Mouse (Mus musculus): ENCODE results near the gene Garnl3.
"Not testable (repeated sequence)": the region's sequence is repeated elsewhere in the genome, so short reads cannot be mapped to it uniquely, and the experiment has no call there.

Gene Garnl3

GRCm38 (mm10) chr2:33090033-33090400 is 41.4 kb downstream of the Garnl3 start:
- DNase-seq (ENCODE audit: low read depth in 1 of 2, low spot score in 2 of 2), result not testable (repeated sequence)

GRCm38 (mm10) chr2:33089356-33090032 is 42.0 kb downstream of the Garnl3 start:
- no peak for DNase-seq (ENCODE audit: low read depth in 1 of 2, low spot score in 2 of 2)

- no peak for DNase-seq (ENCODE audit: low read depth in 1 of 2, low spot score in 2 of 2)
Observed at GRCm38 (mm10) chr2:33086671-33087363, 44.6 kb downstream of the Garnl3 start.

GRCm38 (mm10) chr2:33086016-33086596 is 45.3 kb downstream of the Garnl3 start:
- DNase-seq (ENCODE audit: low read depth in 1 of 2, low spot score in 2 of 2), result no peak

GRCm38 (mm10) chr2:33084221-33084620 is 47.2 kb downstream of the Garnl3 start:
- no peak for DNase-seq (ENCODE audit: low read depth in 1 of 2, low spot score in 2 of 2)

GRCm38 (mm10) chr2:33080166-33080565 is 51.3 kb downstream of the Garnl3 start:
- DNase-seq (ENCODE audit: low read depth in 1 of 2, low spot score in 2 of 2), result no peak

GRCm38 (mm10) chr2:33077252-33077651 is 54.2 kb downstream of the Garnl3 start:
- DNase-seq (ENCODE audit: low read depth in 1 of 2, low spot score in 2 of 2), result no peak

- no peak for DNase-seq (ENCODE audit: low read depth in 1 of 2, low spot score in 2 of 2)
Observed at GRCm38 (mm10) chr2:33074931-33075330, 56.5 kb downstream of the Garnl3 start.

GRCm38 (mm10) chr2:33074188-33074587 is 57.3 kb downstream of the Garnl3 start:
- DNase-seq (ENCODE audit: low read depth in 1 of 2, low spot score in 2 of 2), result no peak

GRCm38 (mm10) chr2:33072333-33072732 is 59.1 kb downstream of the Garnl3 start:
- DNase-seq (ENCODE audit: low read depth in 1 of 2, low spot score in 2 of 2), result no peak

GRCm38 (mm10) chr2:33065610-33066009 is 65.8 kb downstream of the Garnl3 start:
- DNase-seq (ENCODE audit: low read depth in 1 of 2, low spot score in 2 of 2), result no peak

GRCm38 (mm10) chr2:33062744-33063143 is 68.7 kb downstream of the Garnl3 start:
- DNase-seq (ENCODE audit: low read depth in 1 of 2, low spot score in 2 of 2), result no peak

GRCm38 (mm10) chr2:33058926-33059325 is 72.5 kb downstream of the Garnl3 start:
- no peak for DNase-seq (ENCODE audit: low read depth in 1 of 2, low spot score in 2 of 2)

GRCm38 (mm10) chr2:33057514-33057913 is 73.9 kb downstream of the Garnl3 start:
- DNase-seq (ENCODE audit: low read depth in 1 of 2, low spot score in 2 of 2), result no peak

GRCm38 (mm10) chr2:33053966-33054365 is 77.5 kb downstream of the Garnl3 start:
- no peak for DNase-seq (ENCODE audit: low read depth in 1 of 2, low spot score in 2 of 2)

- DNase-seq (ENCODE audit: low read depth in 1 of 2, low spot score in 2 of 2), result no peak
Observed at GRCm38 (mm10) chr2:33047360-33047759, 84.1 kb downstream of the Garnl3 start.

GRCm38 (mm10) chr2:33046919-33047318 is 84.5 kb downstream of the Garnl3 start:
- no peak for DNase-seq (ENCODE audit: low read depth in 1 of 2, low spot score in 2 of 2)

GRCm38 (mm10) chr2:33045899-33046298 is 85.6 kb downstream of the Garnl3 start:
- DNase-seq (ENCODE audit: low read depth in 1 of 2, low spot score in 2 of 2), result no peak

GRCm38 (mm10) chr2:33042781-33043180 is 88.7 kb downstream of the Garnl3 start:
- no peak for DNase-seq (ENCODE audit: low read depth in 1 of 2, low spot score in 2 of 2)

GRCm38 (mm10) chr2:33041571-33041970 is 89.9 kb downstream of the Garnl3 start:
- no peak for DNase-seq (ENCODE audit: low read depth in 1 of 2, low spot score in 2 of 2)

- DNase-seq (ENCODE audit: low read depth in 1 of 2, low spot score in 2 of 2), result no peak
Observed at GRCm38 (mm10) chr2:33037429-33037828, 94.0 kb downstream of the Garnl3 start.

GRCm38 (mm10) chr2:33035297-33035696 is 96.2 kb downstream of the Garnl3 start:
- no peak for DNase-seq (ENCODE audit: low read depth in 1 of 2, low spot score in 2 of 2)

Measured in monocyte, adult 2 months (primary cell).